Mouse (Mus musculus): ENCODE data around the gene Olfr15. TPM values are rescaled to one million over a fixed set of nuclear protein-coding genes. Genes with fewer than 3 reads are reported as not detected.

Olfr15 gene
- not detected in 2 replicates for total RNA-seq (2023)

GRCm38 (mm10) chr16:3830588-3831109, at the start of gene Olfr15:
TSS of gene Olfr15 (plus strand) at chr16:3830878.

DNA sequence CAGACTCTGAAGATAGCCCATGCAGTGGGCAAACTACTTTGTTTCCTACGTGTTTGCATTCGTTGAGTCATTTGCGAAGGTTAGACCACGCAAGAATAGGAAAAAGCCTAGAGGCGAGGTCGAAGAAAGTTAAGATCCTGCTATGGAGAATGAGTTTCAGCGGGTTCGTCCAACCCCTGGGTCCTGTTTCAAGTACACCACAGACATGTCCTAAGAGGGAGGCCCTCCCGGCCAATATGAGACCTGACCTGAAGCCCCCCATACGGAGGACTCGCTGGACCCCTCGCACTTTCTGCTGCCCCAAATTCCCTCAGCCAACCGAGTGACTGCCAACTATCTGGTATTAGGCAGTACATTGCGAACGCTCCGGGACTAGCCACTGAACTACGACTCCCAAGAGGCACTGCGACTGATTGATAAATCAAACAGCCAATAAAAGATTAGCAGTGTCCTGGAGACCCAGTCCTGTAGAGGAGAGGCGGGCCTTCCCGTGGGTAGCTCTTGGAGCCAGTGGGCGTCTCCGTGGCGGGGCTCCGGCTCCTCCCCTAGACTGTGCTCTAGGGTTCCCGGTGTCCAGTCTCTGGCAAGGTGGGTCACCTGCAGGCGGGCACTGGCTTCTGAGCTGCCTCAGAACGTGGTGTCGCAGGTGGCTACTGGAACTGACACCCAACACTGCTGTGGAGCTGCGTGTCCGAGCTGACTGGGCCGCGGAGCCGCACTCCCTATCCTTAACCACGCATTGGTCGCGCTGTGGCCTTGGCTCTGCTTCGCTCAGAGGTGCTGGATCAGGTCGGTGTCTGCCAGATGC, 16.2 kb downstream of the Olfr15 start, which contains the start of gene Zfp174:
Zfp174 (plus strand) TSS at position 558 of the 808 bp plus-strand sequence.

DNA sequence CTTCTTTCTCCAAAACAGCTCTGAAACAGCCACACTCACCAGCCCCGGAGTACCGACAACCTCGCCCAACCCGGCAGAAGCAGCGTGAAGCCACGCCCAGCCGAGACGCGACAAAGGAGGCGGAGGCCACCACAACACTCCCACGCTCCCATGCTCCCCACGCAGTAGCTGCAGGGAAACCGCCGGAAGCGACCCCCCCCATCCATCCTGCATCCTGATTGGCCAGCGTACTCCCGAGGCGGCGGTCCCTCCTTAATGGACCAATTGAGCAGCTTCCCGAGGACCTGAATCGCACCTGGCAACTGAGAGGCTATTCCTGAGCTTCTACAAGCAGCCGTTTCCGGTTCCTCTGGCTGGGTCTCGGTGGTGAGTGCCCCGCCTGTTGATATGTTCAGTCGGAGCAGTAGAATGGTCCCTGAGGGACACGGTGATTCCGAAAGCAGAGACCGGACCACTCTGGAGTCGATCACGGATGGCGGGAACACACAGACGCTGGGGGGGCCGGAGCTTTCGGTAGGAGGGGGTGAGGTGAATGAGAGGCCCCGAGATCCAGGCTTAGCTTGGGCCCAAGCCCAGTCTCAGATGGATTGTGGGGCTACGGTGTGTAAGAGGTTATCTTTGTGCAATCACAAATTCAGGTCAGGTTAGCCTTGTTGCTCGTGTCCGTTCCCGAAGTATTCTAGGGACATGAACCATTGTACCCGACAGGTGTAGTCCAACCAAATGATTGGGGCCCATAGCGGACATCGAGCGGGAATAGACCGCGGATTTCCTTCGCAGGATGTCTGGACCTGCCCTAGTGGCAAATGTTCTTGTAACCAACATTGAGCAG, 41.8 kb downstream of the Olfr15 start, which contains the start of gene Naa60:
Naa60 (plus strand) TSS at position 160 of the 832 bp plus-strand sequence.

DNA sequence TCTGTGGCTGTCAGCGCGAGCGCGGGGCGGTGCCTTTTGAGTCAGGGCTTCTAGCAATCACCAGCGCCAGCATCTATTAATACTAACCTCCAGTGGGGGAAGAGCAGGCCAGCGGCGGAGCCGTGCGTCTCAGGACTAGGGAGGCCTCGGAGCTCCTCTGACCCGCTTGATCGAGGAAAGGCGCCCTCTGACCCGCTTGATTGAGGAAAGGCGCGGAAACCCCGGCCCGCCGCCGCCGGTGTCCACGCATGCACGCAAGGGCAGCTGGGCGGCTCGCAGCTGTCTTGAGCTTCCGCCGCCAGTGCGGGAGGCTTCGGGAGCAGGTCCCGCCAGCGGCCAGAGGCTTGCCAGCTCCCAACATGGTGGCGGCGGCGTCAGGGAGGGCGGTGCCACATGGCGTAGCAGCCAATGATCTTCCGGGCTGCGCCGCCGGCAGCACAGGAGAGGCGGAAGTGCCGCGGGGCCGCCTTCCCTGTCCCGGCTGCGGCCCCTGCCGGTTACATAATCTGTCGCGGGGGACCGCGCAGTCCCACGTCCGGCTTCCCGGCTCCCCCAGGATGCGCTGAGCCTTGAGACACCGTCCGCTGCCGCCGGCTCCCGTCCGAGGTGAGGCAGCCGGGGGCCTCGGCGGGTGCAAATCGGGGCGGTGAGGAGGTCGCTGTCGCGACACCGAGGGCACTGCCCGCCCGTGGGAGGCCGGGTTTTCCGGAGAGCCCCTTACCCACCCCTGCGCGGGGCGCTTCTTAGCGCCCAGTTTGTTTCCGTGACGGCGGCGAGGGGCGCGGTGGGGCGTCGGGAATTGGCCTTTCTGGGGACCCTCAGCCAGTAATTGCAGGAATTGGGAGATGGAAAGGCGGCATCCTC, 53.8 kb downstream of the Olfr15 start, which contains the start of the genes Zfp597 and Gm20695:
Zfp597 (minus strand) TSS at position 361 of the 864 bp plus-strand sequence.
Gm20695 (plus strand) TSS at position 448 of the 864 bp plus-strand sequence.

Other genes with a start within 250 kb of the Olfr15 start
- gene Olfr161, start 239.8 kb upstream of the Olfr15 start, total RNA-seq (2023), result not detected in 2 replicates
- gene Mefv, start 112.8 kb upstream of the Olfr15 start, total RNA-seq (2023), result 33.3 and 33.9 TPM in 2 replicates
- gene Zfp263, start 86.8 kb upstream of the Olfr15 start, total RNA-seq (2023), result 55.0 and 87.0 TPM in 2 replicates
- gene Zfp174, start 16.4 kb downstream of the Olfr15 start, total RNA-seq (2023), result 0.13 and 0.34 TPM in 2 replicates
- gene Naa60, start 41.5 kb downstream of the Olfr15 start, total RNA-seq (2023), result 103 and 107 TPM in 2 replicates
- 27.9 and 30.8 TPM in 2 replicates for gene Zfp597, start 53.7 kb downstream of the Olfr15 start, total RNA-seq (2023)
- gene Gm20695, start 53.8 kb downstream of the Olfr15 start, total RNA-seq (2023), result 1.5 and 3.0 TPM in 2 replicates
- gene 1700037C18Rik, start 77.8 kb downstream of the Olfr15 start, total RNA-seq (2023), result 3.0 and 5.0 TPM in 2 replicates
- gene Cluap1, start 77.9 kb downstream of the Olfr15 start, total RNA-seq (2023), result 6.9 and 12.5 TPM in 2 replicates
- 0.50 and 1.6 TPM in 2 replicates for gene Nlrc3, start 145.8 kb downstream of the Olfr15 start, total RNA-seq (2023)
- 17.9 and 19.6 TPM in 2 replicates for gene Slx4, start 172.9 kb downstream of the Olfr15 start, total RNA-seq (2023)
- gene Dnase1, start 206.1 kb downstream of the Olfr15 start, total RNA-seq (2023), result not detected in 2 replicates
- 16.7 and 23.8 TPM in 2 replicates for gene Trap1, start 246.9 kb downstream of the Olfr15 start, total RNA-seq (2023)

All from neutrophil, adult 65 days (primary cell).